Mouse (Mus musculus): ENCODE data around the gene Iah1. TPM values are rescaled to one million over a fixed set of nuclear protein-coding genes. Genes with fewer than 3 reads are reported as not detected.
A peak's percentile ranks its signal among the peaks of the same experiment; 100 is the strongest.

The Iah1 gene
- polyA plus RNA-seq, 1 experiment = 33.7 TPM

GRCm38 (mm10) chr12:21337171-21337570, 21.0 kb downstream of the Iah1 start:
- DNase-seq (ENCODE audit: low read depth) = no peak
- TF ChIP-seq POLR2A (IDR thresholded peaks at IDR 0.05; ENCODE audit: borderline replicate concordance, extremely low read depth, insufficient read depth, insufficient read length, poor library complexity, severe bottlenecking) (no peak), CTCF (IDR thresholded peaks at IDR 0.05; ENCODE audit: borderline replicate concordance, extremely low read depth, insufficient read depth, insufficient read length) (no peak)

- no peak for TF ChIP-seq POLR2A (IDR thresholded peaks at IDR 0.05; ENCODE audit: borderline replicate concordance, extremely low read depth, insufficient read depth, insufficient read length, poor library complexity, severe bottlenecking)
- no peak for TF ChIP-seq CTCF (IDR thresholded peaks at IDR 0.05; ENCODE audit: borderline replicate concordance, extremely low read depth, insufficient read depth, insufficient read length)
- no peak for DNase-seq (ENCODE audit: low read depth)
Observed at GRCm38 (mm10) chr12:21340674-21341073, 24.5 kb downstream of the Iah1 start.

GRCm38 (mm10) chr12:21346972-21347371, 30.8 kb downstream of the Iah1 start:
- TF ChIP-seq POLR2A (IDR thresholded peaks at IDR 0.05; ENCODE audit: borderline replicate concordance, extremely low read depth, insufficient read depth, insufficient read length, poor library complexity, severe bottlenecking) (no peak), CTCF (IDR thresholded peaks at IDR 0.05; ENCODE audit: borderline replicate concordance, extremely low read depth, insufficient read depth, insufficient read length) (no peak)
- DNase-seq (ENCODE audit: low read depth) = no peak

DNA sequence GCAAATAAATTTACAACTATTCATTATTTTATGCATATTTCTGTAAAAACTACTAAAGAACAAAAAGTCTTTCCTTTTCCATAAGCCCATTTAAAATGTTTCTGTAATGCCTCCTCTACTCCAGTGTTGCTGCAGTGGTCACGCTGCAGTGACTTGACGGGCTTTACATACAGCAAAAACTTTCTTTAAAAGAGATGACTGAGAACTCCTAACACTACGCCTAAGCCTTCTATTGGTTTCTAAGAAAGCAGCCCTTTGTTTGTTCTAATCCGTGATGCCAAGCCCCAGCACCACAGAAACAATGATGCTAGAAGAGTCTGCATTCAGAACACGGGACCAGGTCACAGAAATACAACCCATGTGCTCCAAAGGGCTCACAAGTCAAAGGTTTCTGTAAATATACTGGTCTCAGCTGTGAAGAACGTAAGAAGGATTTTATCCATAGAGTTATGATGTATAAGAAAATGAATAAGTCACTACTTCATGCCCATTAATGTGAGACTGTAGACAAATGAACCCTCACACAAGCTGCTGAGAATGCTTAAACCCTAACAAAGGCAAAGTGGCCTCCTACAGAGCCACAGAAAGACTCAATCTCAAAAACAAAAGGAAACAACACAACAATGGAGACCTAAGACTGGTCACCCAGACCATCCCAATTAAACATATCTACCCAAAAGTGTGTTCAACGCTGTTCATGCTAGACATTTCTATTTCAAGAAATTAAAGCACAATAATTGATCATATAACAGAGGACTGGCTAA, 34.1 kb downstream of the Iah1 start:
- TF ChIP-seq POLR2A (IDR thresholded peaks at IDR 0.05; ENCODE audit: borderline replicate concordance, extremely low read depth, insufficient read depth, insufficient read length, poor library complexity, severe bottlenecking) (no peak), CTCF (IDR thresholded peaks at IDR 0.05; ENCODE audit: borderline replicate concordance, extremely low read depth, insufficient read depth, insufficient read length) (no peak)
- DNase-seq (ENCODE audit: low read depth) = peak; percentile 42

- no peak for TF ChIP-seq POLR2A (IDR thresholded peaks at IDR 0.05; ENCODE audit: borderline replicate concordance, extremely low read depth, insufficient read depth, insufficient read length, poor library complexity, severe bottlenecking)
- no peak for TF ChIP-seq CTCF (IDR thresholded peaks at IDR 0.05; ENCODE audit: borderline replicate concordance, extremely low read depth, insufficient read depth, insufficient read length)
- no peak for DNase-seq (ENCODE audit: low read depth)
Observed at GRCm38 (mm10) chr12:21353681-21354080, 37.5 kb downstream of the Iah1 start.

GRCm38 (mm10) chr12:21362686-21363085, 46.5 kb downstream of the Iah1 start:
- TF ChIP-seq CTCF (IDR thresholded peaks at IDR 0.05; ENCODE audit: borderline replicate concordance, extremely low read depth, insufficient read depth, insufficient read length) = no peak
- no peak for TF ChIP-seq POLR2A (IDR thresholded peaks at IDR 0.05; ENCODE audit: borderline replicate concordance, extremely low read depth, insufficient read depth, insufficient read length, poor library complexity, severe bottlenecking)
- no peak for DNase-seq (ENCODE audit: low read depth)

GRCm38 (mm10) chr12:21363195-21363594, 47.0 kb downstream of the Iah1 start:
- no peak for DNase-seq (ENCODE audit: low read depth)
- TF ChIP-seq CTCF (IDR thresholded peaks at IDR 0.05; ENCODE audit: borderline replicate concordance, extremely low read depth, insufficient read depth, insufficient read length) = no peak
- TF ChIP-seq POLR2A (IDR thresholded peaks at IDR 0.05; ENCODE audit: borderline replicate concordance, extremely low read depth, insufficient read depth, insufficient read length, poor library complexity, severe bottlenecking) = no peak

DNA sequence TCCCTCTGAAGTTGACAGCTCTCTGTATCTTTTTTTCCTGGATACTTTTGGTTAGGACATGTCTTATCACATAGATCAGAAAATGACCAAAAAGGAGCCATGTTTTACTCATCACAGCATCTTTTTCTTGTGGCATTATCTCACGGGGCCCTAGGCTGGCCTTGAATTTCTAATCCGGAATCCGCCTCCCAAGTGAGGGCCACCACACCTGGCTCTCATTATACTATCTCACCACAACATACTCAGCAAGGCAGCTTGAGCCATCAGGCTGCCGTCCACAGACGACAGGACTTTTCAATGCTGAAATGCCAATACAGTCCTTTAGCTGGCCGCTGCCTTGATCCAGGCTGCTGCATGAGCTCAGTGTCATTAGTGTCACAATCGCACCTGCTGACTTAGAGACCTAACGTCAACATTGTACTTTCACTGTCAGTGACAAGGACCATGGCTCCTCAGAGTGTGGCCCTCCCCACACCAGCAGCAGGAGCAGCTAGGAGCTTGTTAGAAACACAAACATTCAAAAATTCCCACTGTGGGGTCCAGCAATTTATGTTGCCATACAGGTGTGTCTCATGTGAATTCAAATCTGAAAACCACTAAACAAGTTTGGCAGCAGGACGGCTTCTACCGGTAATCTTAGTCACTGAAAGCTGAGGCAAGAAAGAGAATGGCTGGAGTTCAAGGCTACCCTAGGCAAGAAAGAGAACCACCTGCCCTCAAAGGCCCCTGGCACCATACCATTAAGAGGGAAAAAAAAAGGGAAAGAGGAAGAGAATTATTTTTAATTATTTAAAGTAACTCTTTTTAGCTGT, 48.6 kb downstream of the Iah1 start:
- TF ChIP-seq CTCF (IDR thresholded peaks at IDR 0.05; ENCODE audit: borderline replicate concordance, extremely low read depth, insufficient read depth, insufficient read length) = no peak
- TF ChIP-seq POLR2A (IDR thresholded peaks at IDR 0.05; ENCODE audit: borderline replicate concordance, extremely low read depth, insufficient read depth, insufficient read length, poor library complexity, severe bottlenecking) = no peak
- no peak for DNase-seq (ENCODE audit: low read depth)

DNA sequence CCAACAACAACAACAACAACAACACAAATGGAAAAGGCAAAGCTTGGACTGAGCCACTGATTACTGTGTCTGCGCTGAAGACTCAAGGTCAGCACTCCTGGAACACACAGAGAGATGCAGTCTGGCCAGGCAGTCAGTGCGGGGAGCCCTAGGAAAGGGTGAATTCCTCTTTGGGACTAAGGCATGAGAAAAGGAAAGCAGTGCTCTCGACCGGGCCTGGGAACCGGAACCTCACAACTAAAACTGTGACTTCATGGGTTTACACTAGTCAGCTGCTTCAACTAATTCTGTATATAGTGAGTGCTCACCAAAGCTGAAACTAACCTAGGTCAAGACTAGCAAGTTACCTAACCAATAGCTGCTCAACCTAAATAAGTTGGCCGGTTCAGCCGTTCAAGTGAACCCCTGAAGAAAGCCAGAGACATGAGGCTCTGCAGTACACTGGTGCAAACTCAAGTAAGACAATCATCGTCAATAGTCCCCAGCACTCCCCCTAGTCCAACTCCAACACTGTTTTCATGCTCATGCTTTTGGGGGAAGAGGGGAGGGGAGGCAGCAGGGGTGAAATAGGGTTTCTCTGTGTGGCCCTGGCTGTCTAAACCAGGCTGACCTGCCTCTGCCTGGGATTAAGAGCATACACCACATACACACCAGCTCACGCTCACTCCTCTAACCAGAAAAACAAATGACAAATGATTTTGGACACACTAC, 52.3 kb downstream of the Iah1 start:
- DNase-seq (ENCODE audit: low read depth) = no peak
- TF ChIP-seq POLR2A (IDR thresholded peaks at IDR 0.05; ENCODE audit: borderline replicate concordance, extremely low read depth, insufficient read depth, insufficient read length, poor library complexity, severe bottlenecking) (no peak), CTCF (IDR thresholded peaks at IDR 0.05; ENCODE audit: borderline replicate concordance, extremely low read depth, insufficient read depth, insufficient read length) (no peak)

GRCm38 (mm10) chr12:21369087-21369410, 52.9 kb downstream of the Iah1 start:
- TF ChIP-seq POLR2A (IDR thresholded peaks at IDR 0.05; ENCODE audit: borderline replicate concordance, extremely low read depth, insufficient read depth, insufficient read length, poor library complexity, severe bottlenecking) = no peak
- no peak for TF ChIP-seq CTCF (IDR thresholded peaks at IDR 0.05; ENCODE audit: borderline replicate concordance, extremely low read depth, insufficient read depth, insufficient read length)
- DNase-seq (ENCODE audit: low read depth) = no peak

- TF ChIP-seq CTCF (IDR thresholded peaks at IDR 0.05; ENCODE audit: borderline replicate concordance, extremely low read depth, insufficient read depth, insufficient read length) = no peak
- TF ChIP-seq POLR2A (IDR thresholded peaks at IDR 0.05; ENCODE audit: borderline replicate concordance, extremely low read depth, insufficient read depth, insufficient read length, poor library complexity, severe bottlenecking) = no peak
- DNase-seq (ENCODE audit: low read depth) = no peak
Observed at GRCm38 (mm10) chr12:21370035-21370611, 53.9 kb downstream of the Iah1 start.

Data from brain, embryonic 14.5 days (tissue).